Mouse (Mus musculus): ENCODE data around the gene Pkig. TPM values are rescaled to one million over a fixed set of nuclear protein-coding genes. Genes with fewer than 3 reads are reported as not detected.

Pkig gene
- polyA plus RNA-seq, 1 experiment from 2014 or later = 165 TPM

GRCm38 (mm10) chr2:163749647-163750611 is 91.7 kb downstream of the Pkig start, which contains the start of gene Ada:
Gene Ada (minus strand): TSS chr2:163750239.
- Histone ChIP-seq H3K9ac (ENCODE audit: low read depth, low read length) (peak within 1 kb of the TSS; percentile 70), H3K4me1 (ENCODE audit: control insufficient read depth, insufficient read depth, low read length) (0 out of 2 replicates have a peak, but pooled peaks cover 8% of the 10 kb centered on the region), H3K27me3 (replicated peaks; ENCODE audit: control insufficient read depth, insufficient read depth, low read length) (peaks cover 9% of the 10 kb centered on the region; the same call in 1 of the 2 replicates), H3K27ac (replicated peaks; ENCODE audit: low read depth, low read length) (no peak within 1 kb of the TSS), H3K4me2 (ENCODE audit: low read depth, low read length) (peak within 1 kb of the TSS; percentile 98), H3K9me3 (ENCODE audit: control insufficient read depth, low read length) (no peaks in the 10 kb centered on the region), H3K36me3 (ENCODE audit: control insufficient read depth, insufficient read depth, low read length) (no peaks in the 10 kb centered on the region), H3K4me3 (ENCODE audit: low read depth, low read length) (peak within 1 kb of the TSS; percentile 65)
- peak; percentile 62 for ATAC-seq (ENCODE audit: low read depth)
- peak; percentile 76 for DNase-seq (ENCODE audit: low spot score)
- under 1% methylated on average over 35 of the region's 57 CpGs for WGBS

GRCm38 (mm10) chr2:163754228-163754627 is 96.0 kb downstream of the Pkig start:
- peaks cover 17% of the 10 kb centered on the region for H3K4me1 ChIP-seq (ENCODE audit: control insufficient read depth, insufficient read depth, low read length)
- no peak overlapping the region for H3K4me3 ChIP-seq (ENCODE audit: low read depth, low read length)
- no peaks in the 10 kb centered on the region for H3K36me3 ChIP-seq (ENCODE audit: control insufficient read depth, insufficient read depth, low read length)
- no peaks in the 10 kb centered on the region for H3K9me3 ChIP-seq (ENCODE audit: control insufficient read depth, low read length)
- WGBS = 74% methylated on average over 5 of the region's 5 CpGs
- H3K27me3 ChIP-seq (replicated peaks; ENCODE audit: control insufficient read depth, insufficient read depth, low read length) = peaks cover 5% of the 10 kb centered on the region; the same call in 1 of the 2 replicates
- H3K9ac ChIP-seq (ENCODE audit: low read depth, low read length) = no peak overlapping the region
- DNase-seq (ENCODE audit: low spot score) = no peak
- H3K4me2 ChIP-seq (ENCODE audit: low read depth, low read length) = no peak overlapping the region
- no peak for ATAC-seq (ENCODE audit: low read depth)
- H3K27ac ChIP-seq (replicated peaks; ENCODE audit: low read depth, low read length) = no peak overlapping the region

- no peaks in the 10 kb centered on the region for H3K27me3 ChIP-seq (replicated peaks; ENCODE audit: control insufficient read depth, insufficient read depth, low read length)
- peak; percentile 92 for DNase-seq (ENCODE audit: low spot score)
- peak overlapping the region; percentile 41 for H3K27ac ChIP-seq (replicated peaks; ENCODE audit: low read depth, low read length)
- H3K9ac ChIP-seq (ENCODE audit: low read depth, low read length) = no peak overlapping the region
- ATAC-seq (ENCODE audit: low read depth) = peak; percentile 69
- no peak overlapping the region for H3K4me3 ChIP-seq (ENCODE audit: low read depth, low read length)
- 11% methylated on average over 2 of the region's 2 CpGs for WGBS
- H3K9me3 ChIP-seq (ENCODE audit: control insufficient read depth, low read length) = no peaks in the 10 kb centered on the region
- no peaks in the 10 kb centered on the region for H3K36me3 ChIP-seq (ENCODE audit: control insufficient read depth, insufficient read depth, low read length)
- H3K4me2 ChIP-seq (ENCODE audit: low read depth, low read length) = no peak overlapping the region
- peaks cover 9% of the 10 kb centered on the region for H3K4me1 ChIP-seq (ENCODE audit: control insufficient read depth, insufficient read depth, low read length)
These were observed 98.5 kb downstream of the Pkig start for GRCm38 (mm10) chr2:163756723-163757122.

GRCm38 (mm10) chr2:163758146-163758545 is 100.0 kb downstream of the Pkig start:
- Histone ChIP-seq H3K4me2 (ENCODE audit: low read depth, low read length) (no peak overlapping the region), H3K9me3 (ENCODE audit: control insufficient read depth, low read length) (no peaks in the 10 kb centered on the region), H3K9ac (ENCODE audit: low read depth, low read length) (no peak overlapping the region), H3K36me3 (ENCODE audit: control insufficient read depth, insufficient read depth, low read length) (no peaks in the 10 kb centered on the region), H3K4me1 (ENCODE audit: control insufficient read depth, insufficient read depth, low read length) (peaks cover 9% of the 10 kb centered on the region), H3K27ac (replicated peaks; ENCODE audit: low read depth, low read length) (no peak overlapping the region), H3K27me3 (replicated peaks; ENCODE audit: control insufficient read depth, insufficient read depth, low read length) (no peaks in the 10 kb centered on the region), H3K4me3 (ENCODE audit: low read depth, low read length) (no peak overlapping the region)
- DNase-seq (ENCODE audit: low spot score) = no peak
- 36% methylated on average over 2 of the region's 2 CpGs for WGBS
- no peak for ATAC-seq (ENCODE audit: low read depth)

- ATAC-seq (ENCODE audit: low read depth) (no peak), DNase-seq (ENCODE audit: low spot score) (no peak)
- Histone ChIP-seq H3K4me2 (ENCODE audit: low read depth, low read length) (no peak overlapping the region), H3K36me3 (ENCODE audit: control insufficient read depth, insufficient read depth, low read length) (no peaks in the 10 kb centered on the region), H3K4me3 (ENCODE audit: low read depth, low read length) (no peak overlapping the region), H3K4me1 (ENCODE audit: control insufficient read depth, insufficient read depth, low read length) (peaks cover 9% of the 10 kb centered on the region), H3K27me3 (replicated peaks; ENCODE audit: control insufficient read depth, insufficient read depth, low read length) (no peaks in the 10 kb centered on the region), H3K9ac (ENCODE audit: low read depth, low read length) (no peak overlapping the region), H3K9me3 (ENCODE audit: control insufficient read depth, low read length) (no peaks in the 10 kb centered on the region), H3K27ac (replicated peaks; ENCODE audit: low read depth, low read length) (no peak overlapping the region)
- WGBS = 80% methylated on average over 6 of the region's 6 CpGs
These were observed 102.4 kb downstream of the Pkig start for GRCm38 (mm10) chr2:163760589-163760988.

GRCm38 (mm10) chr2:163761402-163761801 is 103.2 kb downstream of the Pkig start:
- no peak overlapping the region for H3K27ac ChIP-seq (replicated peaks; ENCODE audit: low read depth, low read length)
- H3K9me3 ChIP-seq (ENCODE audit: control insufficient read depth, low read length) = no peaks in the 10 kb centered on the region
- H3K27me3 ChIP-seq (replicated peaks; ENCODE audit: control insufficient read depth, insufficient read depth, low read length) = no peaks in the 10 kb centered on the region
- WGBS = 91% methylated on average over 7 of the region's 7 CpGs
- no peaks in the 10 kb centered on the region for H3K36me3 ChIP-seq (ENCODE audit: control insufficient read depth, insufficient read depth, low read length)
- H3K4me1 ChIP-seq (ENCODE audit: control insufficient read depth, insufficient read depth, low read length) = peaks cover 6% of the 10 kb centered on the region
- ATAC-seq (ENCODE audit: low read depth) (no peak), DNase-seq (ENCODE audit: low spot score) (no peak)
- H3K4me2 ChIP-seq (ENCODE audit: low read depth, low read length) = no peak overlapping the region
- H3K4me3 ChIP-seq (ENCODE audit: low read depth, low read length) = no peak overlapping the region
- no peak overlapping the region for H3K9ac ChIP-seq (ENCODE audit: low read depth, low read length)

- Histone ChIP-seq H3K4me3 (ENCODE audit: low read depth, low read length) (no peak overlapping the region), H3K27ac (replicated peaks; ENCODE audit: low read depth, low read length) (no peak overlapping the region), H3K36me3 (ENCODE audit: control insufficient read depth, insufficient read depth, low read length) (no peaks in the 10 kb centered on the region), H3K9me3 (ENCODE audit: control insufficient read depth, low read length) (no peaks in the 10 kb centered on the region), H3K4me2 (ENCODE audit: low read depth, low read length) (no peak overlapping the region), H3K4me1 (ENCODE audit: control insufficient read depth, insufficient read depth, low read length) (no peaks in the 10 kb centered on the region), H3K9ac (ENCODE audit: low read depth, low read length) (no peak overlapping the region), H3K27me3 (replicated peaks; ENCODE audit: control insufficient read depth, insufficient read depth, low read length) (no peaks in the 10 kb centered on the region)
- ATAC-seq (ENCODE audit: low read depth) = no peak
- DNase-seq (ENCODE audit: low spot score) = no peak
These were observed 108.1 kb downstream of the Pkig start for GRCm38 (mm10) chr2:163766261-163766660.

- Histone ChIP-seq H3K4me3 (ENCODE audit: low read depth, low read length) (no peak overlapping the region), H3K4me2 (ENCODE audit: low read depth, low read length) (no peak overlapping the region), H3K9ac (ENCODE audit: low read depth, low read length) (no peak overlapping the region), H3K27ac (replicated peaks; ENCODE audit: low read depth, low read length) (no peak overlapping the region), H3K9me3 (ENCODE audit: control insufficient read depth, low read length) (no peaks in the 10 kb centered on the region), H3K4me1 (ENCODE audit: control insufficient read depth, insufficient read depth, low read length) (no peaks in the 10 kb centered on the region), H3K36me3 (ENCODE audit: control insufficient read depth, insufficient read depth, low read length) (no peaks in the 10 kb centered on the region), H3K27me3 (replicated peaks; ENCODE audit: control insufficient read depth, insufficient read depth, low read length) (no peaks in the 10 kb centered on the region)
- DNase-seq (ENCODE audit: low spot score) = no peak
- WGBS = 70% methylated on average over 1 of the region's 1 CpGs
- ATAC-seq (ENCODE audit: low read depth) = no peak
These were observed 108.7 kb downstream of the Pkig start for GRCm38 (mm10) chr2:163766890-163767289.

Measured in embryonic facial prominence, embryonic 14.5 days (tissue).